Mouse (Mus musculus): Measurements from ENCODE around the gene Tmem178. TPM values are rescaled to one million over a fixed set of nuclear protein-coding genes. Genes with fewer than 3 reads are reported as not detected.
A peak's percentile ranks its signal among the peaks of the same experiment; 100 is the strongest.

The Tmem178 gene
- polyA plus RNA-seq (2014; fragmentation: Nextera tagmentation; extraction: Ambion mirVana), result 33.9 and 34.2 TPM in 2 replicates

GRCm38 (mm10) chr17:80944530-80945198 lies at the start of gene Tmem178:
Gene Tmem178, plus strand, starts transcription at chr17:80944632.
- Histone ChIP-seq H3K4me1 (replicated peaks; ENCODE audit: control insufficient read depth, insufficient read depth, low read length) (peaks cover 21% of the 10 kb centered on the region), H3K4me3 (replicated peaks; ENCODE audit: low read length) (peak within 1 kb of the TSS; percentile 87), H3K4me2 (replicated peaks) (peak within 1 kb of the TSS; percentile 90), H3K9me3 (ENCODE audit: control insufficient read depth, low read length) (no peaks in the 10 kb centered on the region), H3K36me3 (replicated peaks; ENCODE audit: control insufficient read depth, insufficient read depth) (no peaks in the 10 kb centered on the region), H3K9ac (peak within 1 kb of the TSS; percentile 95), H3K27me3 (ENCODE audit: control insufficient read depth, insufficient read depth, low read length) (no peaks in the 10 kb centered on the region), H3K27ac (peak within 1 kb of the TSS; percentile 91)
- ATAC-seq (ENCODE audit: low FRiP score) (peak; percentile 68), DNase-seq (ENCODE audit: low spot score) (no peak)
- under 1% methylated on average over 78 of the region's 84 CpGs for WGBS

- Histone ChIP-seq H3K4me1 (replicated peaks; ENCODE audit: control insufficient read depth, insufficient read depth, low read length) (peaks cover 21% of the 10 kb centered on the region), H3K27me3 (ENCODE audit: control insufficient read depth, insufficient read depth, low read length) (no peaks in the 10 kb centered on the region), H3K4me3 (replicated peaks; ENCODE audit: low read length) (no peak overlapping the region), H3K9ac (no peak overlapping the region), H3K27ac (no peak overlapping the region), H3K36me3 (replicated peaks; ENCODE audit: control insufficient read depth, insufficient read depth) (no peaks in the 10 kb centered on the region), H3K9me3 (ENCODE audit: control insufficient read depth, low read length) (no peaks in the 10 kb centered on the region), H3K4me2 (replicated peaks) (no peak overlapping the region)
- ATAC-seq (ENCODE audit: low FRiP score) (no peak), DNase-seq (ENCODE audit: low spot score) (no peak)
- WGBS, result 22% methylated on average over 2 of the region's 2 CpGs
Measured at GRCm38 (mm10) chr17:80896481-80896880, 48.0 kb upstream of the Tmem178 start.

- Histone ChIP-seq H3K4me2 (replicated peaks) (no peak overlapping the region), H3K4me3 (replicated peaks; ENCODE audit: low read length) (no peak overlapping the region), H3K9me3 (ENCODE audit: control insufficient read depth, low read length) (no peaks in the 10 kb centered on the region), H3K4me1 (replicated peaks; ENCODE audit: control insufficient read depth, insufficient read depth, low read length) (peaks cover 21% of the 10 kb centered on the region), H3K9ac (no peak overlapping the region), H3K27me3 (ENCODE audit: control insufficient read depth, insufficient read depth, low read length) (no peaks in the 10 kb centered on the region), H3K27ac (no peak overlapping the region), H3K36me3 (replicated peaks; ENCODE audit: control insufficient read depth, insufficient read depth) (no peaks in the 10 kb centered on the region)
- DNase-seq (ENCODE audit: low spot score) (no peak), ATAC-seq (ENCODE audit: low FRiP score) (no peak)
- 56% methylated on average over 9 of the region's 9 CpGs for WGBS
Measured at GRCm38 (mm10) chr17:80897709-80898440, 46.6 kb upstream of the Tmem178 start.

GRCm38 (mm10) chr17:80899513-80900199 lies 44.8 kb upstream of the Tmem178 start:
- peak; percentile 83 for DNase-seq (ENCODE audit: low spot score)
- peak overlapping the region; percentile 49 for H3K27ac ChIP-seq
- H3K9me3 ChIP-seq (ENCODE audit: control insufficient read depth, low read length), result no peaks in the 10 kb centered on the region
- peaks cover 21% of the 10 kb centered on the region for H3K4me1 ChIP-seq (replicated peaks; ENCODE audit: control insufficient read depth, insufficient read depth, low read length)
- H3K9ac ChIP-seq, result no peak overlapping the region
- ATAC-seq (ENCODE audit: low FRiP score), result peak; percentile 72
- no peaks in the 10 kb centered on the region for H3K27me3 ChIP-seq (ENCODE audit: control insufficient read depth, insufficient read depth, low read length)
- H3K4me2 ChIP-seq (replicated peaks), result peak overlapping the region; percentile 11; the same call in 1 of the 2 replicates
- H3K36me3 ChIP-seq (replicated peaks; ENCODE audit: control insufficient read depth, insufficient read depth), result no peaks in the 10 kb centered on the region
- no peak overlapping the region for H3K4me3 ChIP-seq (replicated peaks; ENCODE audit: low read length)
- 45% methylated on average over 9 of the region's 9 CpGs for whole genome bisulfite sequencing

GRCm38 (mm10) chr17:80900200-80900520 lies 44.3 kb upstream of the Tmem178 start:
- H3K9ac ChIP-seq, result no peak overlapping the region
- H3K36me3 ChIP-seq (replicated peaks; ENCODE audit: control insufficient read depth, insufficient read depth), result no peaks in the 10 kb centered on the region
- peak overlapping the region; percentile 49 for H3K27ac ChIP-seq
- 67% methylated on average over 2 of the region's 2 CpGs for WGBS
- H3K4me1 ChIP-seq (replicated peaks; ENCODE audit: control insufficient read depth, insufficient read depth, low read length), result peaks cover 21% of the 10 kb centered on the region
- H3K9me3 ChIP-seq (ENCODE audit: control insufficient read depth, low read length), result no peaks in the 10 kb centered on the region
- H3K4me3 ChIP-seq (replicated peaks; ENCODE audit: low read length), result no peak overlapping the region
- ATAC-seq (ENCODE audit: low FRiP score) (no peak), DNase-seq (ENCODE audit: low spot score) (no peak)
- peak overlapping the region; percentile 11; the same call in 1 of the 2 replicates for H3K4me2 ChIP-seq (replicated peaks)
- no peaks in the 10 kb centered on the region for H3K27me3 ChIP-seq (ENCODE audit: control insufficient read depth, insufficient read depth, low read length)

- ATAC-seq (ENCODE audit: low FRiP score) (no peak), DNase-seq (ENCODE audit: low spot score) (no peak)
- Histone ChIP-seq H3K4me2 (replicated peaks) (no peak overlapping the region), H3K27me3 (ENCODE audit: control insufficient read depth, insufficient read depth, low read length) (no peaks in the 10 kb centered on the region), H3K9ac (no peak overlapping the region), H3K4me3 (replicated peaks; ENCODE audit: low read length) (no peak overlapping the region), H3K9me3 (ENCODE audit: control insufficient read depth, low read length) (no peaks in the 10 kb centered on the region), H3K4me1 (replicated peaks; ENCODE audit: control insufficient read depth, insufficient read depth, low read length) (peaks cover 21% of the 10 kb centered on the region), H3K27ac (no peak overlapping the region), H3K36me3 (replicated peaks; ENCODE audit: control insufficient read depth, insufficient read depth) (no peaks in the 10 kb centered on the region)
- 84% methylated on average over 6 of the region's 6 CpGs for WGBS
Measured at GRCm38 (mm10) chr17:80901885-80902284, 42.5 kb upstream of the Tmem178 start.

- Histone ChIP-seq H3K9ac (no peak overlapping the region), H3K9me3 (ENCODE audit: control insufficient read depth, low read length) (no peaks in the 10 kb centered on the region), H3K4me2 (replicated peaks) (no peak overlapping the region), H3K4me3 (replicated peaks; ENCODE audit: low read length) (no peak overlapping the region), H3K4me1 (replicated peaks; ENCODE audit: control insufficient read depth, insufficient read depth, low read length) (peaks cover 21% of the 10 kb centered on the region), H3K27me3 (ENCODE audit: control insufficient read depth, insufficient read depth, low read length) (no peaks in the 10 kb centered on the region), H3K36me3 (replicated peaks; ENCODE audit: control insufficient read depth, insufficient read depth) (no peaks in the 10 kb centered on the region), H3K27ac (no peak overlapping the region)
- ATAC-seq (ENCODE audit: low FRiP score) (peak; percentile 29; the same call in 1 of the 2 replicates), DNase-seq (ENCODE audit: low spot score) (no peak)
- WGBS, result 69% methylated on average over 11 of the region's 11 CpGs
Measured at GRCm38 (mm10) chr17:80903121-80903875, 41.1 kb upstream of the Tmem178 start.

GRCm38 (mm10) chr17:80904061-80904460 lies 40.4 kb upstream of the Tmem178 start:
- H3K27ac ChIP-seq, result peak overlapping the region; percentile 1; the same call in 1 of the 2 replicates
- no peak overlapping the region for H3K4me2 ChIP-seq (replicated peaks)
- no peak overlapping the region for H3K9ac ChIP-seq
- ATAC-seq (ENCODE audit: low FRiP score) (peak; percentile 78), DNase-seq (ENCODE audit: low spot score) (peak; percentile 35)
- no peaks in the 10 kb centered on the region for H3K9me3 ChIP-seq (ENCODE audit: control insufficient read depth, low read length)
- 41% methylated on average over 5 of the region's 5 CpGs for WGBS
- H3K4me3 ChIP-seq (replicated peaks; ENCODE audit: low read length), result no peak overlapping the region
- peaks cover 14% of the 10 kb centered on the region for H3K4me1 ChIP-seq (replicated peaks; ENCODE audit: control insufficient read depth, insufficient read depth, low read length)
- no peaks in the 10 kb centered on the region for H3K27me3 ChIP-seq (ENCODE audit: control insufficient read depth, insufficient read depth, low read length)
- no peaks in the 10 kb centered on the region for H3K36me3 ChIP-seq (replicated peaks; ENCODE audit: control insufficient read depth, insufficient read depth)

GRCm38 (mm10) chr17:80915666-80916065 lies 28.8 kb upstream of the Tmem178 start:
- Histone ChIP-seq H3K27ac (no peak overlapping the region), H3K9ac (no peak overlapping the region), H3K4me1 (replicated peaks; ENCODE audit: control insufficient read depth, insufficient read depth, low read length) (no peaks in the 10 kb centered on the region), H3K4me3 (replicated peaks; ENCODE audit: low read length) (no peak overlapping the region), H3K36me3 (replicated peaks; ENCODE audit: control insufficient read depth, insufficient read depth) (no peaks in the 10 kb centered on the region), H3K27me3 (ENCODE audit: control insufficient read depth, insufficient read depth, low read length) (no peaks in the 10 kb centered on the region), H3K9me3 (ENCODE audit: control insufficient read depth, low read length) (no peaks in the 10 kb centered on the region), H3K4me2 (replicated peaks) (no peak overlapping the region)
- DNase-seq (ENCODE audit: low spot score), result no peak
- ATAC-seq (ENCODE audit: low FRiP score), result no peak
- WGBS, result 95% methylated on average over 2 of the region's 2 CpGs
